Mouse (Mus musculus) layer of hippocampus, postnatal 10 days (tissue): ENCODE measurements around the gene Ctrc. TPM values are rescaled to one million over a fixed set of nuclear protein-coding genes. Genes with fewer than 3 reads are reported as not detected.
A peak's percentile ranks its signal among the peaks of the same experiment; 100 is the strongest.

Experiments used
- DNase-seq, 2 experiments: peaks; one replicate each; pipeline ENCODE4 v3.0.0; 2021; ENCODE audit warnings: low spot score in 2 of 2
- total RNA-seq, 2 experiments: library from RNA; stranded (reverse); gene quantifications; 2 replicates each; pipeline ENCODE4 v1.2.3; 2021

Ctrc gene
- total RNA-seq, 2 experiments from 2014 or later: not detected

DNA sequence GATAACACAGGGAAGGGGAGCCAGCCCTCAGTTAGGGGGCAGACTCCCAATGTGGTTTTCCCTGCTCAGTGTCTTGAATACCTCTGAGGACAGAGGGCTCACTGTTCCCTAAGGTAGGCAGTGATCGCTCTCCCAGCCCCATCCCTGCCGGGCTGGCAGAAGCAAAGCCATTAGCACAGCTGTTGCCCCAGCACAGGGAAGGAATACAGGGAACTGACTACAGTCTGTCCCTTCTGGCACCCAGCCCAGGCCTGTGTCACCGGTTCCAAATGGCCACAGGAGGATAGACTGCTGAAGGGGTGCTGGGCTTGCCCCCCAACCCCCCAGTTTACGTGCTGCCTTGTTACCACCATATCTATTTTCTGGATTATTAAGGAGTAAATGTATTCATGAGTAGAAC, 21.3 kb upstream of the Ctrc start:
- peak; percentile 81 to 82 for DNase-seq

DNA sequence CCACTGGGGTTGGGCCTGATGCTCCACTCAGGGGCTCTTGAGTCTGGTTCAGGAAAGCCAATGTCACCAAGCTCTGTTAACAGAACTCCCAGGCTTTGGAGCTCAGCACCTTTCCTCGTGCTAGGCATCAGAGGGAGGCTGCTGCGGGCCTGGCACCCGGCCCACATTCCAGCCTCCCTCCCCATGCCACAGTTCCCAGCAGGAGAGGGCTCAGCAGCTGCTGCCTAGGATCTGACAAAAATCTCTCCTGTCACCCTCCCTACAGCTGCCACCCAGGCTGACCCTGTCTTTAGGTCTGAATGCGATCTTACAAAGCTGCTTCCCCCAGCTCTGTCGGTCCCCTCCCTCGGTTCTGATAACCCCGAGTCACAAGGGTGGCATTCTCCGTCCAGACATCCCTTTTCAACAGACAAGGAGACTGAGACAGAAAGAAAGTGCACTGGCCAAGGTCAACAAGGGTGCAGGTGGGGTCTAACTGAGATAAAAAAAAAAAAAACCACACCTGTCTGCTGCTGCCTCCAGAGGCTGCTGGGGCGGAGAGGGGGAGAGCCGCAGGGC, 20.9 kb upstream of the Ctrc start:
- DNase-seq: no peak

DNA sequence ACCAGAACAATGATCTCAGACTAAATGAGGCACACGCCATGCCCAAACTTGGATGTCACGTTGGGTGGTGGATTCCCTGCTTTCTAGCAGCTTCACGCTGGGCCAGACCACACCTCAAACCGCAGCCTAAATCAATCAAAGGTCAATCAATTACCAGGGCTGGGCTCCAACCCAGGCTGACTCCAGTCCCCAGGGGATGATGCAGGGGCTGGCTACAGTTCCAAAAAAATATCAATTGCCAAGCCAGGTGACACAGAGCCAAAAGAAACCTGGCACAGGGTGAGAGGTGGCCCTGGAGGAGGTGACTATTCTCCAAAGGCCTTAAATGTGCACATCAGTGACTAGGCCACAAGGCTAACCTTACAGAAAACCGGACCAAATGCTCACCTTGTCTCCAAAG, 19.4 kb upstream of the Ctrc start:
- DNase-seq: peak in 1 of 2 experiments; percentile 5

DNA sequence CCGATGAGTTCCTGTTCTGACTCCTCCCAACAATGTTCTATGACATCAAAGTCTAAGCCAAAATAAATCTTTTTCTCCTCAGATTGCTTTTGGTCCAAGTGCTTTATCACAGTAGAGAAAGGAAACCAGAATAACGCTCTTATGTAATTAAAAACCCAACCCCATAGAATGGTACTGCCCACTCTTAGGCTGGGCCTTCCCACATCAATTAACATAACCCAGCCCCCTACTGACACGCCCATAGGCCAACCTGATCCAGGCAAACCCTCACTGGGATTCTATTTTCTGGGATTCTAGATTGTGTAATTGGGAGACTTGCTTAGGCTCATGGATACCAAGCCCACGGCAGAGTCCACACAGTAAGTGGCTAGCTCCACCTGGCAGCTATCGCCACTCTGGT, 18.8 kb upstream of the Ctrc start:
- DNase-seq: no peak

DNA sequence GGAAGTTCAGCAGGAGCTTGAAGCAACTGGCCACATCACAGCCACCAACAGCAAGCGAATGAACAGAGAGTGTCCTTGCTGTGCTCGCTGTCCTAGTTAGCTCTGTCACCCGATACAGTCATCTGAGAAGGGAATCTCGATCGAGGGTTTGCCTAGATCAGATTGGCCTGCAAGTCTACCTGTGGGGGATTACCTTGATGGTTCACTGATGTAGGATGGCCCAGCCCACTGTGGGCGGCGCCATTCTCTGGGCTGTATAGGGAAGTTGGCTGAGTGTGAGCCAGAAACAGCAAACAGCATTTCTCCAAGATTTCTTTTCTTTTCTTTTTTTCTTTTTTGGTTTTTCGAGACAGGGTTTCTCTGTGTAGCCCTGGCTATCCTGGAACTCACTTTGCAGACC, 18.3 kb upstream of the Ctrc start:
- DNase-seq: no peak

DNA sequence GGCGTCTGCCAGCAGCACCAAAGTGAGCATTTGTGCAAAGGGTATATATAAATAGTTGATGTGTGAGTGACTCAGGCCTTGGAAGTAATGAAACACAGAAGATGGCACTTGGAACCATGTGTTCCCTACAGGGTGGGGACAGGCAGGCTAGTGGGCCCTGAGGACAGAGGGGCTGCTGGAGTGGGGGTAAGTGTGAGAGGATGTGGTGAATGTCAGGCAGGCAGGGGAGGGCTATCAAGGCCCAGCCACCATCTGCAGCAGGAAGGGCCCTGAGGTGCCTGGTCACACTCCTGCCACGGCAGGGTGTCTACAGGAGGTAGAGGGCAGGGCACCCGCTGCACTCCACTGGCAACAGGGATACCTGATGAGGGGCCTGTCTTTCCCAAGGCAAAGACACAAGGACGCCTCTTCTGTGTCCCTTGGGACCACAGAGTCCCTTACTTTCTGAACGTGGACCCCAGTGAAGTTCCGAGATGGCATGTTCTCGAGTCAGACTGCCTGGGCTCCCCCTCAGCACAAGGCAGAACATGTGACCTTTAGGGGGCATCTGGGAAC, 17.6 kb upstream of the Ctrc start:
- DNase-seq: no peak

DNA sequence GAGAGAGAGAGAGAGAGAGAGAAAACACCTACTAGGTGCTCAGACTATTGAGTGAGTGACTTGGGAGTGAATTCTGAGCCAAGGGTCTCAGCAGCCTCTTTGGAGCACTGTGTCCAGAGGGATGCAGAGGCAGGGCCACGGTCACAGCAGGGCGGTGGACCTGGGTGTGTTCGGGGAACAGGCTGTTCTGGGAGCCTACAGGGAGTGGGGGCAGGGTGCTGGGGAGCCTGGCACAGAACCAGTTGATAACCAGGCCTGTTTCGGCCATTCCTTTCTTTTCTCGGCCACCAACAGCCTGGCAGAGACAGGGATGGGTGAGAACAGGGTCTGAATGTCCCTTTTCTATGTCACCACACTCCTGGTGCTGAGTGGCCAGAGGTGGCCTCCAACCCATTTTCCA, 16.7 kb upstream of the Ctrc start:
- DNase-seq: no peak

DNA sequence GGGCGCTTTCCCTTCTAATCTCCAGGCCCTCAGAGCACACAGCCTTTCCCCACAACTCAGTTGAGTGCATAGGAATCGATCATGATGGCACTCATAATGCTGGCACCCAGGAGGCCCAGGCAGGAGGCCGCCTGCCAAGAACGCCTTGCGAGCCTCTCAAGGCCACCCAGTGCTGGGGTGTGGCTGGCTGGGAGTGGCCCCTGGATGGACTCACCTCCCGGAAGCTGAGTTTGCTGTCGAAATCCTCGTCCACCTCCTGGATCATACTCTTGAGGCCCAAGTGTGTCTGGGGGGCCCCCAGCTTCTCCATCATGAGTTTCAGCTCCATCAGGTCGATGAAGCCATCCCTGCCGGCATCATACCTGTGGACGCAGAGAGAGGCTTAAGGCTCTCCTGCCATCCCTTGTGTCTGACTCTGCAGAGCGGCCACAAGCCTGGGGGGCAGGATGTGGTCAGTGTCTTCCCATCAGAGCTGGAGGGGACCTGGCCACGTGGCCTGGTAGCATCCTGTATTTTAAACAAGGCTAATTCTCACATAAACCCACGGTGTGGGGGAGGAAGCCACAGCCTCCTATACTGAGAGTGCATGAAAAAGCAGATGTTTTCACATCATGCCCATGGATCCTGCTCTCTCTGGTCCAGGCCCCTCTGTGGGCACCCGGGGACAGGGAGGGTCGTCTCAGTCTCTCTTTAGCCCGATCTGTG, 15.6 kb upstream of the Ctrc start:
- DNase-seq: no peak

DNA sequence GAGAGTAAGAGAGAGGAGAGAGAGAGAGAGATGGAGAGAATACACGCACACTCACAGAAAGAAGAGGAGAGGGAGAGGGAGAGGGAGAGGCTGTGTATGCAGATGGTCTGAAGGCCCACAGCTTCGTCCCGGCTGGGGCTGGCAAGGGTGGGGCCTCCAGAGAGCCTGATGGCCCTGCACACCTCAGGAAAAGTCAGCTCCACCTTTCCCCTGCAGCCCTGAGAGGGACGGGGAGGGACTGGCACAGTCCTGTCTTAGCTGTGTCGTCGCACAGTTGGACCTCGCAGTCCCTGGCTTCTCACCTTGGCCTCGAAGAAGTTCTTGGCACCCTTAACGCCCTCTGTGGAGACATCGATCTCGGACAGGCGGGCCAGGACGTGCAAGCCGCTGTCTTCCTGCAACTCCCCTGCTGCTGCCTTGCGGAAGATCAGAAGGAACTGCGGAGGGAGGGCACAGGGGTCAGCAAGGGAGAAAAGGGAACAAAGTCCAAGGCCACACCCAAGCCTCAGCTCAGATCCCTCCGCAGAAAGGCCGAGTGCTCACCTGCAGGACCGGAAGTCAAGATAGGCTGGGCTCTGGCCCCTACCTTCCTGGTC, 14.2 kb upstream of the Ctrc start:
- no peak for DNase-seq

DNA sequence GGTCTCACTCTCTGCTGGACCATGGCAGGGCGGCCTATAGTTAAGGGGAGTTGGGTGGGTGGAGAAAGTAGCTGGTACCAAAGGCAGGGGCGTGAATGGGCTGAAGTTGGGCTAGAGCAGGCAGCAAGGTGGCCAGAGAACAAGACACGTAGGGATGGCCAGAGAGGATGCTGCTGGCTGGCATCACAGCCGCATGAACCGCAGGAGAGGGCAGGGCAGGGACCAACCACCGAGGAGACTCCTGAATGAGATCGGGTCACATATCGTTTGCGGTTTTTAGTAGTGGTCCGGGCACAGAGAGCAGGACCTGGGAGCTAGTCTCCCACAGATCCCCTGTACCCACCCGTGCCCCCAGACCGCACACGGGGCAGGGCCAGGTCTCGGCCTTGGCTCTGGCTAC, 13.2 kb upstream of the Ctrc start:
- DNase-seq: no peak

DNA sequence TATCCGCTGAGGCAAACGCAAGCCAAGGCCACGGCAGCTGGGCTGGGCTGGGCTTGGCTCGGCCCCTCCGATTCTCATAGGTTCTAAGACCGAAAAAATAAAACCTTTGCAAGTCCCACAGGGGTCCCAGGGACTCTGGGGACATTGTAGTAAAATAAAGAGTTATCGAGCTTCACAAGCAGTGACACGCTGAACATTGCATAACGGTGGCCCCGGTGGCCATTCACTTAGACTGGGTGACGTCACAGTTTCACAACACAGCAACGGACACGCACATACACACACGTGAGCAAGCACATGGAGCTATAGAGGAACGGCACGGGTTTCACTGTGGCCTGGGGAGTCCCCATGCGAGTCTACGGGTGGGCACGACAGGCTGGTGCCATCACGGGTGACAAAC, 12.3 kb upstream of the Ctrc start:
- DNase-seq: no peak

DNA sequence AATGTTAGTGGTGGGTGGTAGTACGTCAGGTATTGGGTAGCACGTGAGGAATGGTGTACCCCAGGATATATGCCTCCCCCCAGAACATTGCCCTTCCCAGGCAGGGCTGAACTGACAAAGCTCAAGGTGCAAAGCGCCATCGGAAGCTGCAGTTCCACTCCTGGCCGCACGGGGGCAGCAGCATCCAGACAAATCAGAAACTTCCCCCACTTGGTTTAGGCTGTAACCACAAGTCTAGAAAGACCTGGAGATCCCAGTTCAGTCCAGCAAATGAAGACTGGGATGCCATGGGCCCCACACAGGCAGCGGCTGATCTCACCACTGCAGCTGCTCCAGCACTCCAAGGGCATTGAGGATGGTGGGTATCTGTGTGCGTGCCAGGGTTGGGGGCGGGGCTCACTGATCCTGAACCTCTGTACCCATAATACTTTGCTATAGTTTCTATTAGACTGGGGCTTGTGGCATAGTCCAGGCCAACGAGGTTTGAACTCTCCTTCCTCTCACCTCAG, 11.3 kb upstream of the Ctrc start:
- peak; percentile 91 to 92 for DNase-seq

DNA sequence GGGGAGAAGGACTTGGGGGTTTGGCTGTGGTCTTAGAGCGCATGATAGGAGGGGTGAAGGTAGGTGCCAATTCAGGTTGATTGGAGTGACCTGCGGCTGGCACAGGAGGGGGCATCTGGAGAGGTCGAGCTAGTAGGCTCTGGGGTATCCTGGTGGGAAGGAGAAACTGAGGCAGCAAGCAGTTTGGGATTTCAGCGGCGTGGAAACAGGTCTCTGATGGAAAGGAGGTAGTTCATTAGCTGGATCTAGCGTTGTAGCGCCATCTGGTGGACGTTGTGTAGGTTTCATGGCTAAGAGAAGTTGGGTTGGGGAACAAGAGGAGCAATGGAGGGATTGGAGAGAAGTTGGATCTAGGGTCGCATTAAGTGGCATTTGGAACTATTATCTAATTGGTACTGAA, 7.3 kb upstream of the Ctrc start:
- peak; percentile 75 to 79 for DNase-seq

DNA sequence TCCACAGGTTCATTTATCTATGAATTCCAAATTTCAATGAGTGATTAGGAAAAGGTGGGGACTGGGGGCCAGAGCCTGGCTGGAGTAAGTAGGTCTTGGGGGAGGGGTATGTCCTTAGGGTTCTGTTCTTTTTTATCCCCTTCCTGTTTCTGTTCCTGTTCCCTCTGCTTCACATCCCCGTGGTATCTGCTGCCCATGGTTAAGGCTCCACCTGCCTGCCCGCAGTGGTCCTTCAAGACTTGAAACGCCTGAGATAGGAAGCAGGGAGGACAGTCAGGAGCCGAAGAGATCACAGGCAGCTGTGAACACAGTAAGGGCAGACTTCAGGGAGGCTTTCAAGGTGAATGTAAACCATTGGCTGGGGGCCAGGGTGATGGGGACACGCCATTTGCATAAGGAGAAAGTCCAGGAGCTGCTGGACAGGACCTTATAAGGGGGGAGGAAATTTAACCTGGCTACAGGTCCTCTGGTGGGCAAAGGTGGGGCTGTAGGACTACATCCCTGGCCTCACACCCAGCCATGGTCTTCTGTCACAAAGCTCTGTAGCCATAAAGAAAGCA, 11.5 kb downstream of the Ctrc start:
- DNase-seq: no peak

DNA sequence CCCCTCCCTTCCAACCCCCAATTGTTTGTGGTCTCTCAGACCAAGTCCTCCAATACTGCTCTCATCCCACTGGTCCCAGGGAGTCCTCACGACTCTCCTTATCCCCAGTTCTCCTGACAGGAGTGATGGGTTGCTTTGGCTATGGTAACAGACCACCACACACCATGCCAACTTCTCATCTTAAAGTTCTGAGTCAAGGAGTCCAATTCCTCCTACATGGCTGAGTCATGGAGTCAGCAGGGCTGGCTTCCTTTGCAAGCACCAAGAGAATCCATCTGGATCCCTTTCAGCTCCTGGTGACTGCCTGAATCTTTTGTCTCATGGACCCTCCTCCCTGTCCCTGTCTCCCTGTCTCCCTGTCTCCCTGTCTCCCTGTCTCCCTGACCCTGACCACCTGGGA, 12.2 kb downstream of the Ctrc start:
- DNase-seq: no peak

DNA sequence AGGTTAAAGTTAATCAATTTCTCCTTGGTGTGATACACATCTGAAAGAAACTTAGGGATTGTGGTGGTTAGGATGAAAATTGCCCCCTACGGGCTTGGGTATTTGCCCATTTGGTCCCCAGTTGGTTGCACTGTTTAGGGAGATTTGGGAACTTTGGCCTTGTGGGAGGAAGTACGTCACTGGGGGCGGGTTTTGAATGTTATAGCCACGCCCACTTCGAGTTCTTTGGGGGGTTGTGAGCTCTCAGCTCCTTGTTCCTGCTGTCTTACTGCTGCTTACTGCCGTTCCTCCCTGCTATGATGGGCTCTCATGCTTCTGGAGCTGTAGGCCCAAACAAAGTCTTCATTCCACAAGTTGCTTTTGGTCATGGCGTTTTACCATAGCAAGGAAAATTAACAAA, 14.8 kb downstream of the Ctrc start:
- no peak for DNase-seq

DNA sequence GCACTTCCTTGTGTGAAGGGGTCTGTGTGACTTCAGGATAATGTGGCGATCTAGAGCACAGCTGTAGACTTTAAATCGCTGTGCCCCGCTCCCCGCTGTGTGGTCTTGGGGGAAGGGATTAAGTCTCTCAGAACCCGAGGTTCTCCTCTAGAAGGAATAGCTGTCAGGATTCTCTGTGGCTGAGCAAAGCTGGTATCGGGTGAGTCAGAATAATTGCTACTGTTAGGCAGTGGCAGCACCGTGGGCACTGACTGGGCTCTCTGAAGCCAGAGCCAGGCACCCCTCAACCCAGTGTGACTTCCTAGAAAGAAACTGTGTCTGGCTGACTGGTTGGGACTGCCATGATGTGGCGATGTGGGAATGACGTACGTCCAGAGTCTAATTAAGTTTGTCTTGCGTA, 15.8 kb downstream of the Ctrc start:
- DNase-seq: no peak

DNA sequence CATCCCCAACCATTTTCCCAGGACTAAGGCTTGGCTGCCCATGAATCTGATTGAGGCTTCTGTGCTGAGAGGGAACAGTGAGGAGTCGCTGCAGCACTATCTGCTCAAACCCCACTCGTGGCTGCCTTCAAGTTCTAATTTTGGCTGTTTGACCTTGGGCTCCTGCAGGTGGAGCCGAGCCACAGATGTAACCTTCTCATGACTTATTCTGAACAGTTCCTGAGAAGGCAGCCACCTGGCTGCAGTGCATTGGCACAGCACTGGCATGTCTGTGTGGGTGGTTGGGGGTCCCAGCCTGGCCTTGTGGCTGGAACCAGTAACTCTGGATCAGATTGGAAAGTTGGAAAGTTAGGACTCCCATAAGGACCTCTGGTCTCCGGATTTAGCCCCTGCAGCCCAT, 18.0 kb downstream of the Ctrc start:
- DNase-seq: no peak

DNA sequence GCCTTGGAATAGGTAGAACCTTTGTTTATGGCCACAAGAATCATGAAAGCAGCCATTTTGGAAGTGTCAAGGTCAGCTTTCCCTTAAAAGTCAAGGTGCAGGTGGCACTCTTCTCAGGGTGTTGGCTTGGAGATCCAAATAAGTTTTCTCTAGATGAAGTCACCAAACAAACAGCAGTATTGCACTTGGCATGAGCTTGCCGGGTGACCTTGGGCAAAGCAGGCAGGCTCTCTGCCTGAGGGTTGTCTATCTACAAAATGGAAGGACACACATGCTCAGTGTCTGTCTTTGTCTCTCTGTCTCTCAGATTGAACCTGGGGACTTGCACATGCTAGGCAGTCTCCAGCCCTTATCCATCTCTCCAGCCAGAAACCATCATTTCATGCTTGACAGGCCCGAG, 18.8 kb downstream of the Ctrc start:
- DNase-seq: no peak

DNA sequence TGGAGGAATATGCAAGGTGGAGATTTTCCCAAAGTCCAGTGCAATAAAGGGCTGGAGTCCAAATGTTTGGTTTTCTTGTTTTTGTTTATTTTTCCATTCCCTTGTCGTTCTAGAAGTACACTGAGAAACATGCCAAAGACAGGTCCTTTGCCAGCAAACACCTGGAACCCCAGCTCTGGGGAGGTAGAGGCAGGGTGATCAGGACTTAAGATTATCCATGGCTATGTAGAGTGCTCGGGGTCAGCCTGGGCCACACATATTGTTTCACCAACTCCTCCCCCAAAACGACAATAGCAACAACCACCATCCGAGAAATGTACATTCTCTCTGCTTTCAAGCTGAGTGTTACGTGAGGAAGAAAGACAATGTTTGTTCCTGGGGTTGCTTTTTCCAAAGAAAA, 20.1 kb downstream of the Ctrc start, which contains the start of gene Cela2a:
Gene Cela2a, minus strand, starts transcription at position 101 of the 400 bp plus-strand sequence.
- DNase-seq: no peak

DNA sequence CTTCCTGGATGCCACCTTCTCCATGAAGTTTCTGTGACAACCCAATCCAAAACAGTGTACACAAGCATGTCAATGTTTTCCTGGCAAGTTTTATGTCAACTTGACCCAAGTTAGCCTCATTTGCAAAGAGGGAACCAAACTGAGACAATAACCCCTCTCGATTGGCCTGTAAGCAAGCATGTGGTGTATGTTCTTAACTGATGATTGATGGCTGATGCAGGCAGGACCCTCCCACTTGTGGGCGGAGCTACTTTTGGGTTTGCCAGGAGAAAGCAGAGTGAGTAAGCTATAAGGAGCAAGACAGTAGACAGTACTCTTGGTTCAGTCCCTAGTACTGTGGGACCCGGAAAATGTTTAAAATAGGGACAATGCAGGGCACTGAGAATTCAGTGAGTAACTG, 23.2 kb downstream of the Ctrc start:
- no peak for DNase-seq

DNA sequence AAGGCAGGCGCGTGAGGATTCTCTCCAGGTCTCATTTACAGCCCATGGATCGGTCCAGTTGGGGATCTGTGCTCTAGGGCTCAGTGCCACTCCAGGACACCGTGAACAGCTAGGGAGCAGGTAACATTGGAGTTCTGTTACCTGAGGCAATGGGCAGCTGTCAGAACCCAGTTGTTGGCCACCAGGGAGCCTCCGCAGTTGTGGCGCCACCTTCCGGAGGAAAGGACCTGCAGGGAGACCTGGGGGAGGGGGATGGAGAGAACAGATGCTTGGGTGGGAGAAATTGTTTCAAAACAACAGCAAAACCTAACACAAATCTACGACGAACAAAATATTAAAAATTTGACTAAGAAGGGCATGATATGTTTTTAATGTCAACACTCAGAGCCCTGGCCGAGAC, 24.1 kb downstream of the Ctrc start:
- no peak for DNase-seq
